Mouse (Mus musculus): Measurements from ENCODE around the gene Limch1.

Gene Limch1

GRCm38 (mm10) chr5:66836892-66837291, 91.3 kb downstream of the Limch1 start:
- no peak for DNase-seq

- DNase-seq, result no peak
These were observed 96.3 kb downstream of the Limch1 start for GRCm38 (mm10) chr5:66841971-66842370.

- no peak for DNase-seq
These were observed 97.1 kb downstream of the Limch1 start for GRCm38 (mm10) chr5:66842776-66843175.

GRCm38 (mm10) chr5:66848136-66848535, 102.5 kb downstream of the Limch1 start:
- peak; percentile 45 for DNase-seq

GRCm38 (mm10) chr5:66849148-66849547, 103.5 kb downstream of the Limch1 start:
- DNase-seq, result peak; percentile 45

GRCm38 (mm10) chr5:66850721-66851251, 105.2 kb downstream of the Limch1 start:
- no peak for DNase-seq

GRCm38 (mm10) chr5:66851708-66852107, 106.1 kb downstream of the Limch1 start:
- DNase-seq, result no peak

- no peak for DNase-seq
These were observed 108.6 kb downstream of the Limch1 start for GRCm38 (mm10) chr5:66854263-66854662.

GRCm38 (mm10) chr5:66855358-66856107, 109.9 kb downstream of the Limch1 start:
- peak; percentile 40 for DNase-seq

GRCm38 (mm10) chr5:66859506-66859905, 113.9 kb downstream of the Limch1 start:
- no peak for DNase-seq

GRCm38 (mm10) chr5:66861232-66862035, 115.8 kb downstream of the Limch1 start:
- no peak for DNase-seq

- DNase-seq, result no peak
These were observed 116.5 kb downstream of the Limch1 start for GRCm38 (mm10) chr5:66862151-66862550.

- no peak for DNase-seq
These were observed 119.6 kb downstream of the Limch1 start for GRCm38 (mm10) chr5:66865229-66865628.

- peak; percentile 59 for DNase-seq
These were observed 120.4 kb downstream of the Limch1 start for GRCm38 (mm10) chr5:66866019-66866418.

GRCm38 (mm10) chr5:66869545-66869944, 123.9 kb downstream of the Limch1 start:
- no peak for DNase-seq

- DNase-seq, result no peak
These were observed 126.0 kb downstream of the Limch1 start for GRCm38 (mm10) chr5:66871521-66872050.

- no peak for DNase-seq
These were observed 126.4 kb downstream of the Limch1 start for GRCm38 (mm10) chr5:66872053-66872452.

GRCm38 (mm10) chr5:66872681-66873080, 127.1 kb downstream of the Limch1 start:
- no peak for DNase-seq

GRCm38 (mm10) chr5:66876018-66876805, 130.6 kb downstream of the Limch1 start:
- DNase-seq, result no peak

GRCm38 (mm10) chr5:66877066-66877465, 131.4 kb downstream of the Limch1 start:
- DNase-seq, result no peak

- no peak for DNase-seq
These were observed 136.3 kb downstream of the Limch1 start for GRCm38 (mm10) chr5:66881901-66882341.

GRCm38 (mm10) chr5:66882718-66883117, 137.1 kb downstream of the Limch1 start:
- no peak for DNase-seq

GRCm38 (mm10) chr5:66884505-66884904, 138.9 kb downstream of the Limch1 start:
- DNase-seq, result no peak

Measured in kidney, adult 11 months (tissue).